Comparison of ENCODE assay signal across 16 mouse cellular contexts in the genomic region with DNA sequence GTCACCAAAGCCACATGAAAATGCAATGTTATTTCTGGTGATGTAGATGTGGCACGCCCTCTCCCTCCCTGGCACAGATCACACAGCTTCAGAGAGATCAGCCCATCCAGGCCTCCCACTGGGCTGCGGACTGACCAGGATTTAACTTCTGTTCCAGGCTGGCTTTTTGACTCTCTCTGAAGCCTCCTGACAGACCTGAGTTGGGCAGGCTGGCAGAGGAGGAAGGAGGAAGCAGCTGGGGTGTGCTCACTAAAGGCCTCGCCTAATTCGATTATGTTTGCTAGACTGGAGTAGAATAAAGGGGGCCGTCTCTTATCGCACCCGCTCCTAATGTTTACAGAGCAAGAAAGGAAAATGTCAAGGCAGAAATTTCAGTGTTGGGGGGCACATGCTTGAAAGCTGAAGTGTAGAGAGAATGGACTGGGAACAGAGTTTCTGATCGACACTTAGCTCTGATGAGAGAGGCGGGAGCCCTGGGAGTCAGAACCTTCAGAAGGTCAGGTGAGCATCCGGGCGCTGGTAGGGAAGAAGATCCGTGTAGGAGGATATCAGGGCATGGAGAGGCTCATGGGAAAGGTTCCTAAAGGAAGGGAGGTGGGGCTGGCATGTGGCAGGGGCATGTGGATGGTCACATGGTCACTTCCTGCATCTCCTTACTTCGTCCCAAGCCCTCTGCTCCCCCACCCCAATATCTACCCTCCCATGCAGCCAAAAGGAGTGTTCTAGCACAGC. TPM values are rescaled to one million over a fixed set of nuclear protein-coding genes. Genes with fewer than 3 reads are reported as not detected.
A peak's percentile ranks its signal among the peaks of the same experiment; 100 is the strongest.
DNase-seq lines count a peak whose midpoint lies in the region; ATAC-seq and TF ChIP-seq lines count a peak whose summit lies in the region.
"Had no signal": no experiment of that assay in that cellular context is flagged by ENCODE, and none has a peak within 500 bp of the region (broad histone marks: within the 10 kb centered on the region; RNA-seq: fewer than 3 reads in every experiment).

No protein-coding gene starts in this region.

- no peak overlapping the region for H3K4me3 ChIP-seq in midbrain, embryonic 10.5 days
- no peak overlapping the region for H3K4me3 ChIP-seq in midbrain, embryonic 11.5 days (ENCODE audit: low read depth, low read length)
- H3K4me3 ChIP-seq in hindbrain, embryonic 16.5 days (ENCODE audit: low read length): no peak overlapping the region
- H3K4me3 ChIP-seq in forebrain, postnatal 0 days (ENCODE audit: low read depth, low read length): no peak overlapping the region
- H3K4me3 ChIP-seq in forebrain, embryonic 16.5 days (replicated peaks; ENCODE audit: low read length): no peak overlapping the region

- WGBS in midbrain, embryonic 10.5 days: 64% methylated on average over 13 of the region's 13 CpGs
- 56% methylated on average over 13 of the region's 13 CpGs for WGBS in midbrain, embryonic 11.5 days
- WGBS in hindbrain, embryonic 16.5 days: 27% methylated on average over 13 of the region's 13 CpGs
- 26% methylated on average over 13 of the region's 13 CpGs for WGBS in forebrain, postnatal 0 days
- 17% methylated on average over 13 of the region's 13 CpGs for WGBS in forebrain, embryonic 16.5 days

- H3K4me2 ChIP-seq in midbrain, embryonic 11.5 days: no peak overlapping the region
- no peak overlapping the region for H3K4me2 ChIP-seq in hindbrain, embryonic 16.5 days (ENCODE audit: low read length)
- no peak overlapping the region for H3K4me2 ChIP-seq in forebrain, postnatal 0 days (ENCODE audit: low read depth)
- H3K4me2 ChIP-seq in forebrain, embryonic 16.5 days (ENCODE audit: low read length): no peak overlapping the region
- H3K4me2 ChIP-seq: liver, embryonic 11.5 days had no signal

- no peaks in the 10 kb centered on the region for H3K9me3 ChIP-seq in midbrain, embryonic 10.5 days (replicated peaks)
- no peaks in the 10 kb centered on the region for H3K9me3 ChIP-seq in midbrain, embryonic 11.5 days (ENCODE audit: control insufficient read depth, low read length)
- H3K9me3 ChIP-seq in hindbrain, embryonic 16.5 days (ENCODE audit: control insufficient read depth, low read length): no peaks in the 10 kb centered on the region
- no peaks in the 10 kb centered on the region for H3K9me3 ChIP-seq in forebrain, postnatal 0 days (ENCODE audit: low read length)
- no peaks in the 10 kb centered on the region for H3K9me3 ChIP-seq in forebrain, embryonic 16.5 days (ENCODE audit: control insufficient read depth, low read length)

- no peaks in the 10 kb centered on the region for H3K36me3 ChIP-seq in midbrain, embryonic 10.5 days
- H3K36me3 ChIP-seq in midbrain, embryonic 11.5 days (ENCODE audit: control insufficient read depth, insufficient read depth, low read length): no peaks in the 10 kb centered on the region
- no peaks in the 10 kb centered on the region for H3K36me3 ChIP-seq in hindbrain, embryonic 16.5 days (ENCODE audit: control insufficient read depth, insufficient read depth, low read length)
- no peaks in the 10 kb centered on the region for H3K36me3 ChIP-seq in forebrain, postnatal 0 days (ENCODE audit: insufficient read depth)
- H3K36me3 ChIP-seq in forebrain, embryonic 16.5 days (ENCODE audit: control insufficient read depth, insufficient read depth): no peaks in the 10 kb centered on the region

- peak overlapping the region; percentile 42; the same call in 1 of the 2 replicates for H3K27ac ChIP-seq in midbrain, embryonic 10.5 days (replicated peaks)
- no peak overlapping the region for H3K27ac ChIP-seq in midbrain, embryonic 11.5 days (ENCODE audit: low read depth, low read length)
- H3K27ac ChIP-seq in hindbrain, embryonic 16.5 days (ENCODE audit: low read depth, low read length): peak overlapping the region; percentile 44; the same call in 1 of the 2 replicates
- H3K27ac ChIP-seq in forebrain, postnatal 0 days (ENCODE audit: low read depth, low read length): no peak overlapping the region
- H3K27ac ChIP-seq in forebrain, embryonic 16.5 days (ENCODE audit: low read length): no peak overlapping the region
- H3K27ac ChIP-seq: kidney, postnatal 0 days had no signal

- peaks cover 22% of the 10 kb centered on the region for H3K4me1 ChIP-seq in midbrain, embryonic 10.5 days
- H3K4me1 ChIP-seq in midbrain, embryonic 11.5 days (ENCODE audit: control insufficient read depth, insufficient read depth, low read length): no peaks in the 10 kb centered on the region; the same call in 1 of the 2 replicates
- peaks cover 14% of the 10 kb centered on the region for H3K4me1 ChIP-seq in hindbrain, embryonic 16.5 days (ENCODE audit: control insufficient read depth, insufficient read depth, low read depth, low read length)
- no peaks in the 10 kb centered on the region for H3K4me1 ChIP-seq in forebrain, postnatal 0 days (ENCODE audit: insufficient read depth)
- peaks cover 14% of the 10 kb centered on the region for H3K4me1 ChIP-seq in forebrain, embryonic 16.5 days (replicated peaks; ENCODE audit: control insufficient read depth, insufficient read depth, low read length)

- DNase-seq in midbrain, embryonic 10.5 days (ENCODE audit: low spot score): no peak
- no peak for DNase-seq in midbrain, embryonic 11.5 days (ENCODE audit: low spot score, missing footprints)
- DNase-seq in cerebellum, adult 11-12 months: peak; percentile 68
- peak; percentile 32 for DNase-seq in embryo, embryonic 10 days (ENCODE audit: low spot score)
- DNase-seq in heart, adult 11 months: no peak
- DNase-seq in forebrain, postnatal 0 days: no peak
- DNase-seq: adrenal gland, postnatal 36 days; layer of hippocampus, adult 9-11 months; right cerebral cortex, adult 18-20 months had no signal

- TF ChIP-seq CTCF in forebrain, postnatal 0 days (IDR thresholded peaks at IDR 0.05; ENCODE audit: low read depth): no peak

- no peaks in the 10 kb centered on the region for H3K27me3 ChIP-seq in midbrain, embryonic 10.5 days (ENCODE audit: low read depth, poor library complexity, severe bottlenecking)
- H3K27me3 ChIP-seq in midbrain, embryonic 11.5 days (ENCODE audit: control insufficient read depth, insufficient read depth, low read length): no peaks in the 10 kb centered on the region
- no peaks in the 10 kb centered on the region for H3K27me3 ChIP-seq in hindbrain, embryonic 16.5 days (replicated peaks; ENCODE audit: control insufficient read depth, insufficient read depth, low read length)
- no peaks in the 10 kb centered on the region for H3K27me3 ChIP-seq in forebrain, postnatal 0 days (ENCODE audit: insufficient read depth, low read length)
- H3K27me3 ChIP-seq in forebrain, embryonic 16.5 days (replicated peaks; ENCODE audit: control insufficient read depth, insufficient read depth, low read length): no peaks in the 10 kb centered on the region

- ATAC-seq in midbrain, embryonic 11.5 days (ENCODE audit: low FRiP score): no peak
- ATAC-seq in hindbrain, embryonic 16.5 days: peak; percentile 55
- no peak for ATAC-seq in forebrain, postnatal 0 days
- ATAC-seq in forebrain, embryonic 16.5 days: no peak

- H3K9ac ChIP-seq in midbrain, embryonic 11.5 days (ENCODE audit: low read length): no peak overlapping the region
- no peak overlapping the region for H3K9ac ChIP-seq in hindbrain, embryonic 16.5 days (ENCODE audit: low read depth, low read length)
- no peak overlapping the region for H3K9ac ChIP-seq in forebrain, postnatal 0 days
- H3K9ac ChIP-seq in forebrain, embryonic 16.5 days (replicated peaks; ENCODE audit: low read depth, low read length): no peak overlapping the region

RNA-seq across cellular contexts. Expression of a gene that starts 36.8 kb away (rescaled TPM):
- polyA plus RNA-seq in midbrain, embryonic 10.5 days (2016; fragmentation: Nextera tagmentation; extraction: Ambion mirVana): 0.22 and 0.60 TPM in 2 replicates
- 1.1 and 1.7 TPM in 2 replicates for polyA plus RNA-seq in midbrain, embryonic 11.5 days (2014; fragmentation: Nextera tagmentation; extraction: Ambion mirVana)
- polyA plus RNA-seq in hindbrain, embryonic 16.5 days (2015; fragmentation: Nextera tagmentation; extraction: Ambion mirVana): 15.7 TPM in 2 replicates
- 9.8 and 13.6 TPM in 2 replicates for total RNA-seq in forebrain, postnatal 0 days (2014; rRNA removed)
- 6.8 and 10.1 TPM in 2 replicates for polyA plus RNA-seq in forebrain, postnatal 0 days (2015; fragmentation: Nextera tagmentation; extraction: Ambion mirVana)
- 6.9 and 7.1 TPM in 2 replicates for polyA plus RNA-seq in forebrain, embryonic 16.5 days (2015; fragmentation: Nextera tagmentation; extraction: Ambion mirVana)
- total RNA-seq: megakaryocyte, adult 5-6 weeks had no signal
- polyA plus RNA-seq: heart, embryonic 16.5 days; kidney, postnatal 0 days; liver, embryonic 11.5 days; lung, embryonic 16.5 days had no signal

Comparison
In these comparisons a context has a peak if more than half of its experiments do, and no peak if none do; other contexts are left out.
1. H3K27ac ChIP-seq: peak in midbrain, embryonic 10.5 days (single experiment) and hindbrain, embryonic 16.5 days (single experiment); none in midbrain, embryonic 11.5 days (single experiment), forebrain, postnatal 0 days (single experiment) and forebrain, embryonic 16.5 days (single experiment).
2. DNase-seq: peak in cerebellum, adult 11-12 months (single experiment) and embryo, embryonic 10 days (single experiment); none in midbrain, embryonic 10.5 days (single experiment), midbrain, embryonic 11.5 days (single experiment), heart, adult 11 months (single experiment) and forebrain, postnatal 0 days (single experiment).